Mouse (Mus musculus) intestine, embryonic 15.5 days (tissue): Measurements from ENCODE around the gene Agtpbp1. TPM values are rescaled to one million over a fixed set of nuclear protein-coding genes. Genes with fewer than 3 reads are reported as not detected.

ENCODE experiments used
- polyA plus RNA-seq: library from polyadenylated mRNA; unstranded; fragments of >200 nt; fragmentation: Nextera tagmentation; extraction: Ambion mirVana; gene quantifications from 2 replicates; pipeline ENCODE4 v1.2.1, GENCODE M21; 2015

Agtpbp1 gene
- polyA plus RNA-seq, 1 experiment from 2014 or later = 15.7 TPM

Other genes with a start within 250 kb of the Agtpbp1 start
- gene Naa35, start within 50 bp of the Agtpbp1 start, polyA plus RNA-seq = 67.4 and 70.6 TPM in 2 replicates
- gene Golm1, start 90.6 kb upstream of the Agtpbp1 start, polyA plus RNA-seq = 81.8 and 86.9 TPM in 2 replicates
- gene 4921517D22Rik, start 108.9 kb upstream of the Agtpbp1 start, polyA plus RNA-seq = not detected in 2 replicates
- gene Spata31d1a, start 125.1 kb upstream of the Agtpbp1 start, polyA plus RNA-seq = 0.03 TPM in 1 of 2 replicates, not detected in the other
- not detected in 2 replicates for gene Spata31d1b, start 127.1 kb upstream of the Agtpbp1 start, polyA plus RNA-seq
- not detected in 2 replicates for gene Spata31d1d, start 146.5 kb upstream of the Agtpbp1 start, polyA plus RNA-seq
- gene 1700014D04Rik, start 161.5 kb upstream of the Agtpbp1 start, polyA plus RNA-seq = not detected in 2 replicates
- 114 and 117 TPM in 2 replicates for gene Isca1, start 184.6 kb upstream of the Agtpbp1 start, polyA plus RNA-seq
- not detected in 2 replicates for gene Gm49354, start 197.0 kb upstream of the Agtpbp1 start, polyA plus RNA-seq
- gene Tut7, start 237.9 kb upstream of the Agtpbp1 start, polyA plus RNA-seq = 41.7 and 43.6 TPM in 2 replicates